Mouse (Mus musculus) CD4-positive, CD25-positive, alpha-beta regulatory T cell, adult 4 months (primary cell): ENCODE measurements around the gene Slc7a1. TPM values are rescaled to one million over a fixed set of nuclear protein-coding genes. Genes with fewer than 3 reads are reported as not detected.
A peak's percentile ranks its signal among the peaks of the same experiment; 100 is the strongest.

ENCODE experiments used
- ATAC-seq: one replicate; pipeline ENCODE4 v1.8.0; 2017
- polyA plus RNA-seq, 2 experiments: library from polyadenylated mRNA; unstranded; fragments of 100-300 nt; shearing (Covaris generic); gene quantifications; one replicate each; pipeline ENCODE4 v1.2.1; 2017

Gene Slc7a1
- polyA plus RNA-seq, 2 experiments from 2014 or later, result 13.2 to 19.0 TPM

DNA sequence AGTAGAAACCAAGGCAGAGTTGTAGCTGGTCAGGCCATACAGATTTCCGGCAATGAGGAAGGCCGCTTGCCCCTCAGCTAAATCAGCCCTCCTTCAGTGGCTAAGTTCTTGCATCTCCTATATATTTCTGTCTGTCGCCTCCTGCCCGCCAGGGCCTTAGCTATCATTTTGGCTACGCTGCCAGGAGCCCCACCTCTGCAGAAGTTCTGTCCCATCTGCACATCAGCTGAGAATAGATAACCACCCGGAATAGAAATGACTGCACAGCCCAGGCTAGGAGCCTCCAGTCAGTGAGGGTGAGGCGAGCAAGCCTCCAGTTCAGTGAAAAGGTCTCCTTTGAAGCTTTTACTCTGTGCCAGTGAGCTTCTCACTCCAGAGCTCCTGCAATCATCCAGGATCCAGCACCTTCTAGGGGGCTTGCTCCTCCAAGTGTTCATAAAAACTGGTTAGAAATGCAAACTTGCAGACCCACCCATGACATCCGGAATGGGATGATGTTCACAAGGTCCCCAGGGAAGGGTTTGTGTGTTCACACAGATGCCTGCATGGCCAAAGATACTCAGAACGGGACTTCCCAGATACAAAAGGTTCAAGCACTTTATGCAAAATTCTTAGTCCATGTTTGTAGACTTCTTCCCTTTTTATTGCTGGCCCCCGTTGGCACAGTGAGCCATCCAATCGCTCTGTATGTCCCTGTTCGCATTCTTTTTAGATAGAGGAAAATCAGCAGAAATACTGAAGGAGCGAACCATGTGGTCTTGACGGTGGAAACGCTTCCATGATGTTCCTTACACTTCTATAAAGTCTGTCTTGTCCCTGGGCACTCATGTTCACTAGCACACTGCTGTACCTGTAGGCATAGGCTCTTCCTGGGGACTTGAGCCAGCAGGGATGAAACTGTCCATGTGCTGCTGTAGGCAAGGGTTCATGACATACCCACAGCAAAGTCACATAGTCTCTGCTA, 10.4 kb downstream of the Slc7a1 start:
- no peak for ATAC-seq

DNA sequence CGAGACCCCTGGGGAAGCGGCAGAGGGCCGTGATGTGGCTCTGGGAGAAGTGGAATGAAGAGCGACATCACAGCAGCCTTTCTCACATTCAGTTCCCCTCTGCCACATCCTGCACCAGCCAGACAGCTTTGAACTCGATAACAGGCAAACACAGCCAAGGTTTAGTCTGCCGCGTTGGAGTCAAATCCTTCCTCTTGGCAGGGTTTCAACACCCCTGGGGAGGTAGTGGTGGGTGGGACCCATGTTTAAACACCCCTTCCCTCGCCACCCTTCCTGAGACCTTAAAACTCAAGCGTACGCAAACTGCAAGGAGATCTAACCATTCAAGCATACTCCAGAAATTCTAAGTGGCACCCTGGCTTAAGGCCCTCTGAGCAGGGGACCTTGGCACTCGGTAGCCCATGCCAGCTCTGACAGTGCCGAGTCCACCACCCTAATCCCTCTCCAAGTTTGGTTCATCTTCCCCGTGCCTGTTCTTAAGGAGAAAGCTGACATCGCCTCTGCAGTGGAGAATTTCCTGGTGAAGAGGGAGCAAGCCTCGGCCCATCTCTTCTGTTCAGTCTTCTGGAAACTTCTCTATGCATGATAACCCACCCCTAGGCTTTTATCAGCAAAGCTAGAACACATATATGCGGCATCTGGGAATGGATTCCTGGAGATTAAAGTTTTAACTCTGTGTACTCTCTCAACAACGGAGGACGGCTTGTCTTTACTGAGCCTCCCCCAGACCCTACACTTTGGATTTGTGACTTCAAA, 11.3 kb downstream of the Slc7a1 start:
- peak; percentile 55 for ATAC-seq

DNA sequence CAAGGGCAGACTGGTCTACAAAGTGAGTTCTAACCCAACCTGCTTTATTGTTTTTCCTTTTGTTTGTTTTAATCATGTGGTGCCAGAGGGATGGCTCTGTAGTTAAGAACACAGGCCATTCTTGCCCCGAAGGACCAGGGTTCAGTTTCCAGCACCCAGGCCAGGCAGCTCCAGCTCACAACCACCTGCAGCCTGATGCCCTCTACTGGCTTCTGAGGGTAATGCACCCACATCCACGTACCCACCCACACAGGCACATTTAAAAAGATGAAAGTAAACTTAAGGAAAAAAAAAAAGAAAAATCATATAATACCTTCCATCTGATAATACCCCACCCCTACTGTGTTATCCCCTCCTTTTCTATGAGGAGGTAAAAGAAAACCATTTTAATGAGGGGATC, 11.9 kb downstream of the Slc7a1 start:
- ATAC-seq, result peak; percentile 35

DNA sequence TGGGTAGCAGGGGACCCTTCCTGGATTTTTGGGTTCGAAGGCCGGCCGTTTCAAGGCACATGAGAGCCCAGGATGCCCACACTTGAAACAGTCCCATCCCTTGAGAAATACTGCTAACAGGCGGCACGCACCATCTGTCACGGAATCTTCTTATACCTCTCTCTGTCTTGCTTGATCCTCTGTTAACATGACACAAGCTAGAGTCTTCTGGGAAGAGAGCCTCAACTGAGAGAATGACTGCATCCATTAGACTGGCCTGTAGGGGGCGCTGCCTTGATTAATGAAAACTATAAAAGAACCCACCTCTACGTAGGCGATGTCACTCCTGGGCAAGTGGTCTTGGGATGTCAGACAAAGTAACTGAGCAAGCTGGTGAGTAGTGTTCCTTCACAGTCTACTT, 13.2 kb downstream of the Slc7a1 start:
- peak; percentile 53 for ATAC-seq

DNA sequence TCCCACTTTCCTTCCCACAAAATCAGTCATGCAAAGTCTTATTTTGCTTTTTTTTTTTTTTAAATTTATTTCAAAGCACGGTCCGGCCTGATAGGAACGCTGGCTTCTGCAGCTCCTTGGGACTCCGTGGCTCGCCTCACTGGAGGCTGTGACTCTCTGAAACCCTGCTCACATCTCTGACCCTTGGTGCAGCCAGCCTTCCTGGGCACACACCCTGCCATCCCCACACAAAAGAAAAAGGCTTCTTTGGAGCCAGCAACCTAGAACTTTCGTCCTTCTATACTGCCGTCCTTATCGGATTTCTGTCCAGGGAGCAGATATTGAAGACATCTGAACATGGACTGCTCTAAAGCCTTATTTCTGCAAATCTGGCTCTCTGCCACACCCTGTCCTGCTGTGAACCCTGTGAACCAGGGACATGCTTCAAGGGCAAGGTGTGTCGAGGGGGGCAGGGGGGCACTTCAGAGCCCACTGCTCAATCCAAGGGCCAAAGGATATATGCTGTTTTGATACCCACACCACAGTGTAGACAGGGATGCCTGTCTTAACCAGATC, 15.1 kb downstream of the Slc7a1 start:
- no peak for ATAC-seq

DNA sequence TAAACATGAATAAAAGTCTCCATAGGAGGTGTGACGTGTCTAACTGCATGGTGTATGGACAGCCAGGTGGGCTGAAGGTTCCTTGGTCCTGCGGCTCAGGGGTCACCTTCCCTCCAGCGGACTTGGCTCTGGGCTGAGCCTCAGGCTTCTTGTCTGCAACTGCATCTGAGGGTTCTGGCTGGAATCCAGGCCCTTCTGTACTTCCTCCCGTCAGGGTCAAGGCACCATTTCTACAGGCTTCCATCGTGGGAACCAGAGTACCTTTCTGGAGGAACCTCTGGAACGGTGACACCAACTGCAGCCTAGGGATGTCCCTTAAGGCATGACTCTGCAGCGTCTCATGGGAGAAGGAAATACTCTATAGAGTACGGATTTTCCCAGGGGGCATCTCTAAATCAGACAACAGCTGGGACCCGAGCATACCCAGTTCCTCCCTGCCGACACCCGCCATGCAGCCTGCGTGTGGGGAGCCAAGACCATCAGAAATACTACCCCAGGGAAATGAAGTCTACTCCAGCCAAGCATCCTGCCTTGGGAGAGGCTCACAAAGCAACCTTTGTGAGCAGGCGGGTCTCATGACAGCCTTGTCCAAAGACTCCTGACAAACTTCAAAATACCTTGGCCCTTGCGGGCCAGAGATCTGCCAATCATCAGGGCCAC, 15.7 kb downstream of the Slc7a1 start:
- ATAC-seq, result no peak

DNA sequence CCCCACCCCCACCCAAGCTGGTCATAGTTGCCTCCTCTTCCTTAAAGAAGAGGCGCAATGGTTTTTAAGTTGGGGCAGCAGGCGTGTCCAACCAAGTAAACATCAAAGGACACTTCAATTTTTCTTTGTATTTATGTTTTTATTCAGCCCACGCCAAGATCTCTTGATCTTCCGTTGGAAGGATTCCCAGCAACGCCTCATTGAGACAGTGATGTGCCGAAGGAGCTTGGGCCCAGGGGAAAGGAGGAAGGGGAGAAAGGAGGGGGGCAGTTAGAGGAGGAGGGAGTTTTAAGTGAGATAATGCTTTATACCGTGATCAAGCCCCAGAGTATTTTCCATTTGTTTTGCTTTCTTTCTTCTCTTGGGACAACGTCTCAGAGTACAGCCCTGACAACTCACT, 18.6 kb downstream of the Slc7a1 start:
- ATAC-seq, result no peak

DNA sequence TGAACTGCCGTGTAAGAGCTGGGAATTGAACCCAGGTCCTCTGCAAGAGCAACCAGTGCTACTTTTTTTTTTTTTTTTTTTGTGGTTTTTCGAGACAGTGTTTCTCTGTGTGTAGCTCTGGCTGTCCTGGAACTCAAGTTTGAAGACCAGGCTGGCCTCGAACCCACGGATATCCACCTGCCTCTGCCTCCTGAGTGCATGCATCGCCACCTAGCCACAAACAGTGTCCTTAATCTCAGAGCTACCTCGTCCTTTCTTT, 19.5 kb downstream of the Slc7a1 start:
- no peak for ATAC-seq

DNA sequence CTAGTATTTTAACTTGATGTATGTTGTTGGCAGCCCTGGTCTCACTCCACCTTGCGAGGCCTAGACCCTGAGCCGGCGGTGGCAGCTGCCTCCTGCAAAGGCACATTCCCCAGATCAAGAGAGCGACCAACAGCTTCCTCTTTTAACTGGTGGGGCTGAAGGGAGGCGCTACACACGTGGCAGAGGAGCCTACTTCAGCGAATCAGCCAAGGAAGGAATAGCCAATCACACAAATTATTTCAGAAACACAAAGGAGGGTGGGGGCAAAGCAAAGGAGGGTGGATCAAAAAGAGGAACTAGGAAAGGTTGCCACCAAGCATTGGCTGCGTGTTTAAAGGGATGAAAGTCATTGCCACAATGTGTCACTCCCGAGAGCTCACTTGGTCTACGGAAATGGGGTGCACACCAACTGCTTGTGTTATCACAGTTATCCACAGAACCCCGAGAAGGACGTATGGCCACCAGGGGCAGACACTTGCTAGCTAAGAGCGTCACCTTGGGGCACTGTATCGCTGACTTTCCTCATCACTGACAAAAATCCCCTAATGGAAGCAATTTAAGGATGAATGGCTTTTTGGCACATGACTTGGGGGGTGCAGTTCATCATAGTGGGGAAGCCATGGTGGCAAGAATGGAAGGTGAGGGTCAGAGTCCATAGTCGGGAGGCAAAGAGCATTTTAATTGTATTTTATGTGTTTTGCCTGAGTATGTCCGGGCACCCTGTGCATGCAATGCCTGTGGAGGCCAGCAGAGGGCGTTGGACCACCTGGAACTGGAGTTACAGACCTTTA, 20.1 kb downstream of the Slc7a1 start:
- ATAC-seq, result peak; percentile 57

DNA sequence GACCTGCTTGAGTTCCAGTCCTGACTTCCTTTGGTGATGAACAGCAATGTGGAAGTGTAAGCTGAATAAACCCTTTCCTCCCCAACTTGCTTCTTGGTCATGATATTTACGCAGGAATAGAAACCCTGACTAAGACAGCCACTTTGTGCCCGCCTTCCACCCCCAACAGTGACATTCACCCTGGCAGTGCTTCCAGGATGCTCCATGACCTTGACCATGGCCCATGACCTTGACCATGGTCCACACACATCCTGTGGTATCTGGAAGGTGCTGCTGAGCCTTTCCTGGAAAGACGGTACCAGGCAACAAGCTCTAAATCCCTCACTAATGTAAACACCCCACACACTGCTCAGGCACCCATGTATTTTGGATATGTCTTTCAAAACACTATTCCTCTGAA, 21.0 kb downstream of the Slc7a1 start:
- no peak for ATAC-seq

DNA sequence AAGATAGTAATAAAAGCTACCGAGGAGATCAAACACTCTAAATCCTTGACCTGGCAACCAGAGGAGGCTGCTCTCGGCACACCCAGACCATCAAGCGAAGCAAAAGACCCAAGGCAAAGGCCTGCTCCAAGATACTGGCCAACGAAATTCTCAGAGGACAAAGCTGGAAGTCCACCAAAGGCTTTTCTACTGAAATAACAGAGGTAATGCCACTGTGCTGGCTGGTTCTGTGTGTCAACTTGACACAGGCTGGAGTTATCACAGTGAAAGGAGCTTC, 21.5 kb downstream of the Slc7a1 start:
- ATAC-seq, result no peak

DNA sequence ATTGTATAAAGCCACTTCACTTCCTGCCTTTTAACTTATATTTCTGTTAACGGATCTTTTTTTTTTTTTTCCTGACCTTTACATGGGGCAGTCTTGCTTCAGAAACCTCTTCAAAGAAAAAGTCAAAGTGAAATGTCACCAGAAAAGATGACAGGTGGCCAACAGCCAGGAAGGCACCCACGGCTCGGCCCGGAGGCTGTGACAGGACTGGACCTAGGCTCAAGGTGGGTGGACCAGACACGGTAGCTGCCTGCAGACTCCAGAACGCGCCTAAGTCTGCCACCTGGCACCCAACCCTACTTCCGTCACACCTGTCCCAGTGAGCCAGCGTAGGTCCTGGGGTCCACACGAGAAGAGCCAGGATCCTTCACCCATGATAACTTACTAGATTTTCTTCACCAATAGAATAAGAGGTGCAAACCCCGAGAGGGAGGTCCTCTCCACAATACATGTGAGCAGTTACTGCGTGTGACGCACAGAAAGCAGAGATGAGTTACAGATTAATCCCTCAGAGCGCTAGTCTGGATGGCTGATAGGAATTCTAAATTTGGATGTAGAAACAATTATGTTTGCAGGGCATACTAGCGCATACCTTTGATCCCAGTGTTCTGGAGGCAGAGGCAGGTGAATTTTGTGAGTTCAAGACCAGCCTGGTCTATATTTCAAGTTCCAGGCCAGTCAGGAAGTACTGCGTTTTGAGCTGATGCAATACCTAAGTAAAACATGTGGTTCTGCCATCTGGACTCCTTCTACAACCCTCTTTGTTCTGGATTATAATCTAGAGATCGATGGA, 22.1 kb downstream of the Slc7a1 start:
- peak; percentile 50 for ATAC-seq

DNA sequence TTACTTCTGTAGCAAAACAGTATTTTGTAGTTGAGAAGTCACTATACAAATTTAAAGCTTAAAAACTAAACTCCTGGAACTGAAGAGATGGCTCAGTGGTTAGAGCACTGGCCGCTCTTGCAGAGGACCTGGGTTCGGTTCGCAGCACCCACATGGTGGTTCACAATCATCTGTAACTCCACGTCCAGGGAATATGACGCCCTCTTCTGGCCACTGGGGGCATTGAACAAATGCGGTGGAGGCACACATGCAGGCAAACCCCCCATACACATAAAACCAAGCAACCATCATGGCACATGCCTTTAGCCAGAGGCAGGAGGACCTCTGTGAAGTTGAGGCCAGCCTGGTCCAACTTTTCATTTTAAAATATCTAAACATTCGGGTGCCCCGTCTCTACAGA, 23.3 kb downstream of the Slc7a1 start:
- no peak for ATAC-seq

DNA sequence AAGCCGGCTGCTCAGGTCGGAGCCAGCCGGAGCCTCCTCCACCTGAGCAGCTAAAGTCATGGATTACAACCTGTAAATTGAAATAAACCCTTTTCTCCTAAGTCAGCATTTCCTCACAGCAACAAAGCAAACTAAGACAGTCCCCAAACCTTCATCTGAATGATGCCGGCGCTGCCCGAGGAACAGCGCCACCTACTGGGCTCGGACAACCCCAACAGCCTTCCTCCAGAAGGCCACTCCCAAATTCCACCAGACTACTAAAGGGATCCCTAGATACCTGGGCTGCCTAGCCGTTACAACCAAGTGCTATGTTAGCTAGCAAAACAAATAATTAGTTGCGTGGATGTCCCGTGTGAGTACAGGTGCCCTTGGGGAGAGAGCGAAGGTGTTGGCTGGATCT, 24.2 kb downstream of the Slc7a1 start:
- no peak for ATAC-seq

DNA sequence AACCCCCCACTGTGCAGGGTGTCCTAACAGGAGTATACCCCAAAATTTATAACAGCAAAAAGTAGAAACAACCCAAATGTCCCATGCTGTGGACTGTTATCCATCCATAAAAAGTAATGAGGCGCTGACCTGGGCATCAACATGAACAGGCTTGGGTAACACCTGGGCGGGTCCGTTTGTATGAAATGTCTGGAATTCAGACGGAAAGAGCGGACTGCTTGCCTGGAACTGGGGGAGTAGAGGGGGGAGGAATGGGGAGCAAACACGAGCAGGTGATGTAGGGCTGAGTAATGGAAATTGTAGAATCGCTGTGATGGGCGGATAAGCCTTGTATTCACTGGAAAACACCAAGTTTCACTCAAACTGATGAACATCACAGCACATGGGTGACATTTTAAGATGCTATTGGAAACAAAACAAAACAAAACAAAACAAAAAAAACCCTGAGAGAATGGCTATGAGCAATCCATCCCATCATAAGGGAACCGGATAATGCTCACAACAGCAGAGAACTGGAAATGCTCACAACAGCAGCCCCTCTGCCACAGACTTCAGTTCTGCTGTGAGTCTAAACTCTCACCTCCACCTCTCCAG, 26.5 kb downstream of the Slc7a1 start:
- peak; percentile 37 for ATAC-seq

DNA sequence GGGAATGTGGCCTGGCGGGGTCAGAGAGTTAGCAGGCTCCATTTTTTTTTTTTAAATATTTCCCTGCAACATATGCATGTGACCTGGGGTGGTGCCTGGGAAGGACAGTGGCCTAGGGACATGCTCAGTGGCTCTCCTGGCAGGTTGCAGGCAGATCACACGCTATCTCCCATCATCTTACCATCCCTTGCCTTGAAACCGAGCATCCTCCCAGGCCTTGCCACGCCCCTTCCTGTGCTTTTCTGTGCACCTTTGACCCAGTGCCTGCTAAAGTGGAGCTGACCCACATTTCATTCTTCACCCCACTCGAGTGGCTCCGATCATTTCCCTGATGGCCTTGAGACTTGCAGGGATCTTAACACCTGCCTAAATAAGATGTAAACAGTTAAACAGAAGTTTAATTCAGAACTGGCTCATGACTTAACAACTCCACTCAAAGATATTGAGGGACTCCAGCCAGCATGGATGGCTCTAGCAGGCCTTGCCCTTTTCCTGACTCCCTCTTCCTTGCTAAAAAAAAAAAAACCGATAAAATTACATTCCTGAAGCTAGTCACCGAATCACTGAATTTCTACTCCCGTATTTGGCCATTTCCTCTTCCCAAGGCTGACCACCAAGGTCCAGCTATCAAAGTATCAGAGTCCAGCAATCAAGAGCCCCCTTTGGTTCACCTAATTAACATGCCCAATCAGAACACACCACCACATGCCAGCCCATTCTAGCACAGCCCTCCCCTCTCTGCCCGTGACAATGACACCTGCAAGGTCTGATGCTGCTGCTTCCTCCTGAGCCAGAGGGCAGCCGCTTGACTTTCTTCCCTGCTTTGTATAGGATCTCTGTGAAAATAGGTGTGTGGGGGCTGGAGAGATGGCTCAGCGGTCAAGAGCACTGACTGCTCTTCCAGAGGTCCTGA, 27.4 kb downstream of the Slc7a1 start:
- ATAC-seq, result no peak

DNA sequence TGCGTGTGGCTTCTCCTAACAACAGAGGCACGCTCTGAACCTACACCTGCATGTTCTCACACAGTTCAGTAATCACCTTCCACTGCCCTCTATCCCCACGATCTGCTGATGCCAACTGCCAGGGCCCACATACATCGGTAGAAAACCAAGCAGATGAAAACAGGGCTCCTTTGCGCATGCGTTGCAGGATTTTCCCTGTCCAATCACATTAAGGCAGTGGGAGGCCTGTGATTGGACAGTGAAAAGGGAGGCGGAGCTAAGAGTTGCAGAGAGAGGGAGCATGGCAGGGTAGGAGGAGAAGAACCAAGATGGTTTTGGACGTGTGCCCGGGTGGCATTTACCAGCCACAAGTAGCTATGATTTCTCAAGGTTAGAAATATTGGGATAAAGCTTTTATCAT, 28.3 kb downstream of the Slc7a1 start:
- ATAC-seq, result no peak

DNA sequence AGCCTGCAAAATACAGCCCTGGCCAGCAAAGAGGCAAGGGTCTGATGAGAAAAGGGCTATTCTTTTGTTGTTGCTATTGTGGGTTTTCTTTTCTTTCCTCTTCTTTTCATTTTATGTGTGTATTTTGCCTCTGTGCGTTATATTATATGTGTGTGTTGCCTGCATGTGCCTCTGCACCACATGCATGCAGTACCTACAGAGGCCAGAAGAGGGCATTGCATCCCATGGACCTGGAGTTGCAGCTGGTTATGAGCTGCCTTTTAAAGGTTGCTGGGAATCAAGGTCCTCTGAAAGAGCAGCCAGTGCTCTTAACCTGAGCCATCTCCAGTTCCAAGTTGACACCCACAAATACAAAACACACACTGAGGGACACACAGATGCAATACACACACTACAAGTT, 29.1 kb downstream of the Slc7a1 start:
- ATAC-seq, result no peak

DNA sequence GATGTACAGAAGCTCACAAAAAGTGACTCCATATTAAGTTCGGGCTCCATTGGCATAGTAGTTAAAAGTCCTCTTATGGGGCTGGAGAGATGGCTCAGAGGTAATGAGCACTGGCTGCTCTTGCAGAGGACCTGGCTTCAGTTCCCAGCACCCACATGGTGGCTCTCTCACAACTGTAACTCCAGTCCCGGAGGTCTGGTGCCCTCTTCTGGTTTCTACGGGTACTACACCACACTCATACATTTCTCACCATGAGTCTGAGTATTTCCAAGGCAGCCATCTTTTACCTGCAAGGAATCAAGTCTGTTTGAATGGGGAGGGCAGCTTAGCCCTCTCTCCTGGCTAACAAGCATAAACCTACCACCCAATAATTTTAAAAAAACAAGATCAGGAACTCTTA, 30.5 kb downstream of the Slc7a1 start:
- no peak for ATAC-seq

DNA sequence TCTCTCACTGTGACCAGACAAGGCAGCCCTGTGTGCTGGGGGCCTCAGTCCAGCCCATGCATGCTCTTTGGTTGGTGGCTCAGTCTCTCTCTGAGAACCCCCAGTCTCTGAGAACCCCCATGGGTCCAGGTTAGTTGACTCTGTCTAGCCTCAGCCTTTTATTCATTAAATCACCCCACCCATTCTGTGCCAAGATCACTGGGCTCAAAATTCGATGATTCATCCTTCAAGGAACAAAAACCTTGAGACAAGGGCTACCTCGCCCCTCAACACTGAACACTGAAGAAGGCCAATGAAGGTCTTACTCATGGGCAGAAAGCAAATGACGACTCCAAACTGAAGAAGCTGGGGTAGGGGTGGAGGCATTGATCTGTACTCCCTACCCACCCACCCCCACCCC, 31.9 kb downstream of the Slc7a1 start:
- ATAC-seq, result no peak
